Mouse (Mus musculus) lung, adult 18-20 months (tissue): Measurements from ENCODE around the gene Bclaf3.

Experiments used
- DNase-seq, 2 experiments: peaks; one replicate each; pipeline ENCODE4 v3.0.0; 2022; ENCODE audit warnings: mixed read lengths in 2 of 2

Bclaf3 gene

DNA sequence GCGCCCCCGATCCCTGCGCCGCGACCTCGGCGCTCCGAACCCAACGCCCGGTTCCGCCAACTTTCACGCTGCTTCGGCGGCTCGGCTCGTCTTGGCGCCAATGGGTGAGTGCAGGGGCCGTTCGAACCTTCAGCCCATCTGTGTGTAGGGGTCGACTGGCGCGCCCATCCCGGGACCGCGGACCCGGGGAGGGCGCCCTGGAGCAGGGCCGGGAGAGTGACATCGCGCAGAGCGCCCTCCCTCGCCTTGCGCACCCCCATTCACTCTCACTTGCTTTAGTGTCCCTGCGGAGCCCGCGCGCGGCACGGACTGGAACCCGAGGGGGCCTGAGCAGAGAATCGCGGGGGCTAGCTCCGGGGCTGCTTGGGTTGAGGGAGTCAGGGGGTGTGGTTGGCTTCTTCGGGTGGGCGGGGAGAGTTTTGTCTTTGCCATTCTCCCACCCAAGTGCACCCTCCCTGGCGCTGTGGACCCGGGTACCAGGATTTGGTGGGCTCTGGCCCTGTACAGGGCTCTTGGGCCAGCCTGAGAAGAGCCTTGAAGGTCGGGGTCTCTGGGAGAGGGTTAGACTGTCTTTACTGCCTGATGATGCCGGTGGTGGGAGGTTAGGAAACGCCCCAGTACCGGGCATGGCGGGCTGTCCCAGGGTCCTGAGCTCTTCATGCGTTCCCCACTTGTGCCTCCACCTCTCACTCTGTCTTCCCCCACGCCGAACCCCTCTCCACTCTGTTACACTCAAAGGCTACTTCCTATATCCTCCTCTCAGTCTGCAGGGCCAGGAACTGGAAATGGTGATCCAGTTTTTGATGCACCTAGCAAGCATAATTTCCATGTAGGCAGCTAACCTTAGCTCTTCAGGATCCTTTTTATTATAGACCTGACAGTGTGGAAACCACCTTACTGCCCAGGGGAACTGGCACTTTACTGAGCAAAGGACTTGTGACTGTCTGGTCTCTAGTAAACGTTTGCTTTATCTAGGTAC is 101.4 kb downstream of the Bclaf3 start:
- peak in 1 of 2 experiments; percentile 6 for DNase-seq

DNA sequence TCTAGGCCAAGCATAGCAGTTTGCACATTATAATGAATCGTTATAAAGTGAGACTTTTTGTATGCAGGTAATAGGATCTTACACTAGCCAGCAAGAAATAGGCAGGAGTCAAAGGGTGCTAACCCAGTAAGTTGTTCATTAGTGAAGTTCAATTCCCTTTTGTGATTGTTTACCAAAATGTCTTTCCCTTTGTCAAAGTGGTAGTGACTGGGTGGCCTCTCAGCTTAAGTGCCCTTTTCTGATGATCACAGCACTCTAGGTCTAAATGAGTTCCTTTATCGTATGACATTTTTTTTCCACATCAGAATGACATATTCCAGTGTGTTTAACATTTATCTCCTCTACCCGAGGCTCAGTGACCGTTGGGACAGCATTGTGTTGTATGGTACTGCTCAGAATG is 102.1 kb downstream of the Bclaf3 start:
- DNase-seq = no peak

DNA sequence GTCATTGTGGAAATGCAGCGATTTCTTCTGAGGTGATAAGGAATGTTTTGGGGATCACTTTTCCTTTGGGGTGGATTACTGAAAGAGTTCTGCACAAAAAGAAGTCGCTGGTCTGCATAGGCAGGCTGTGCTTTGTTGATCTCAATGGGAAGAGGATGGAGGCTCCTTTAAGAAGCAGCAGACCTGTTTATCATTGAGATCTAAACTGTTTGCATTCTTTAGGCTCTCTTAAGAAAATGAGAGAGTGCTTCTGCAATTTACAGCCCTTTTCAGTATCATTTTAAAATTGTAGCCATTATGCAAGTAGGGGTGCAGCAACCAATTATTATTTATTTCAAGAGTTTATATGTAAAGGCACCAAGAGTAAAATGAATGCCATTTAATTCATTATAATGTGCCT is 102.7 kb downstream of the Bclaf3 start:
- no peak for DNase-seq

- DNase-seq = peak; percentile 3 to 14
Observed at GRCm38 (mm10) chrX:159638500-159639227, 112.2 kb downstream of the Bclaf3 start.

- no peak for DNase-seq
Observed at GRCm38 (mm10) chrX:159639991-159640390, 113.5 kb downstream of the Bclaf3 start.
